Mouse (Mus musculus) urinary bladder, adult 18-20 months (tissue): ENCODE results near the gene Gm1043.

Source experiments
- DNase-seq, 2 experiments: peaks; one replicate each; pipeline ENCODE4 v3.0.0; 2022; ENCODE audit warnings: low spot score in 2 of 2, mixed read lengths in 2 of 2

Gm1043 gene

DNA sequence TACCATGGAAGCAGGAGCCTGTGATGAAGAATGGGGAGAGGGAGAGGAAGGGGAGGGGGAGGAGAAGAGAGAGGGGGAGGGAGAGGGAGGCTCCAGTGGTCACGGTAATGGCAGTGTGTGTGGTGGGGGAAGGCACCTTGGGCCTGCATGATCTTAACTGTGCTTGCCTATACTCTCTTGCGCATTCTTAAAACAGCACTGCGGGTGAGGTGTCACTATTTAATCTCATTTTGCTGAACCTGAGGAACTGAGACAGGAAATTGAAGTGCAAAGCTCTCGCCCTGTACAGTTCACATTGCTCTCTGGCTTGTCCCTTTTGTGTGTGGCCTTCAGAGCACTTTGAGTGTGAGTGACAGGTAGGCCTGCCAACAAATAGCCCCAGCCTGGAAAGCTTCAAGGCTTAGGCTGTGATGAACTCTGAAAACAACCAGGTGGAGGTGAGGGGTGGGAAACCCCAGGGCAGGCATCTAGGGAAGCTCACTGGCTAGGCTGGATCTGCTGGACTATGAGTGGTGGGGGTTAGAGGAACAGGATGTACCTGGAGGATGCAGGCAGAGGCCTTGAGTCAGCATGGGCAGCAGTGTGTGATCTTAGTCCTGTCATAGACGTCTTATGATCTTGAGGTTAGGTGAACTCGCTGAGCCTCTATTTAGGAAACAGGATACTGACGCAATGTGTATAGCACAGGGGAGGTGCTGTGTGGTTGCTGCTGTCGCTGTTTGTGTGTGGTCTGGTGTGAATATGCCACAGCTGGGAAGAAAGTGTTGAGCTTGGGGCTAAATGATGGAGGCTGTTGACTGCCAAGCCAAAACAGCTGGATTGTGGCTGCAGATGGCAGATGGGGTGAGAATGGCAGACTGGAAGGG, 18.2 kb upstream of the Gm1043 start:
- DNase-seq = no peak

DNA sequence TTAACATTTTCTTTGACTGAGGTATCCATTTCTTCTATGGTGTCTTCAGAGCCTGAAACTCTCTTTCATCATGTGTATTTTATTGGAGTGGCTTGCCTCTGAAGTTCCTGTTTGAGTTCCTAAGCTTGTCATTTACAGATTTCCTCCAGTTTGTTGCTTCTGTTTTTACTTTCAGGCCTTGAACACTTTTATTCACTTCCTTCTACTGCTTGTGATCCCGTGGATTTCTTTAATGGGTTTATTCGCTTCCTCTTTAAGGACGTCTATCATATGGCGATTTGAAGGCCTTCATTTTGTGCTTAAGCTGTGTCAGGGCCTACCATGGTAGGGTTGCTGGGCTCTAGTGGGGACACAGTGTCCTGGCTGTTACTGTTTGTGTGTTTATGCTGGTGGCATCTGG, 11.5 kb upstream of the Gm1043 start:
- no peak for DNase-seq

DNA sequence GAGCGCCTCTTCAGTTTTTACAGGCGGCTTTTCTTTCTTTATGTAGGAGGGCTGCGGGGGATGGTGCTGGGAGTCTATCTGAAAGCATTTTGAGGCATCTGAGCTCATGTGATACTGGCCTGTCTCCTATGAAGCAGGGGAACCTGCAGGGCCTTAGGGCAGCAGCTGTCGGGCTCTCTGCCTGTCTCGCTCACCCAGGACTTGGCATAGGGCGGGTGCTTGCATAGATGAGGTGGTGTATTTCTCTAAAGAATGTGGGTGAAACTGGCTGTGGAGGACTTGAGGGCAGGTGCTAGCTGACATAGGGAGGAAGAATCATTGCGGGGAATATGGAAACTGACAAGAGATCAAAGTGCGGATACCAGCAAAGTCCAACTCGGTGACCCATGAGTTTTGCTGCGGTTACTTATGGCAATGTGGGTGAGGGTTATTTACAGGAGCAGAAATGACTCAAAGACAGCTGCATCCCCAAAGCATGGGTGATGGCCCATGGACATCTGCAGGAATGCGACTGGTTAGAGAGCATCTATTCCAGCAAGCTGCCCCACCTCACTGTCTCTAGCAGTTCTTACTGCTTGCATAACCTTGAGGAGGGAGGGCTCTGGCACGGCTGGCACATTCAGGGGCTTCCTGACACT, 8.4 kb upstream of the Gm1043 start:
- DNase-seq = no peak

DNA sequence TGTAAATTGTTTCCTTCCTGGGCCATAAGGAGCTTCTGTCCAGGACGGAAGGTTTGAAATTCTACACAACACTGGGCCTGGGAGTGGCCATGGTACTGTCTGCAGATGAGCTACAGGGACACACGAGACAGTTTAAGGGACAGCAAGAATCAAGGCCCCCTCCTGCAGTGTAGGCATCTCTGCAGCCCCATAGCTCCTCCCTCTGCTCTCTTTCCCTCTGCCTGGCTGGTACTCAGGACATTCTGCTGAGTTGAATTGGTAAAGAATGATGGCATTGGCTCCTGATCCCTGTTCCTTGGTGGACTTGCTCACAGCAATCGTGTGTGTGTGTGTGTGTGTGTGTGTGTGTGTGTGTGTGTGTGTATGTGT, 7.9 kb upstream of the Gm1043 start:
- DNase-seq = no peak

DNA sequence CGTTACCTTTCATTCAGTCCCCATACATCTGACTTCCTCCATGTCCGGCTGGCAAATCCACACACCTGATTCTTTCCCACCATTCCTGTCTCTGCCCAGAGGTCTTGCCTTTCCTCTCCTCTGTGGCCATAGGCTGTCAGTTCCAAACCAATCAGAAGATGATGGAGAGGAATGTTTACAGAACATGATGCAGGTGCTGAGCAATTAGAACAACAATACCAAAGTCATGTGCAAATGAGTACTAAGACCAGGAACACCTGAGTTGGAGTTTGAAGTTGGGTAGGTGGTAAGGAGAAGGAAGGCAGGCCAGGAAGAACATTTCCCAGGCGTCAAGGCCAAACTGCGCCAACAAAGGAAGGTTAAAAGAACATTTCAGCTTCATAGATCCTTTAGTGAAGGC, 5.7 kb upstream of the Gm1043 start:
- no peak for DNase-seq

DNA sequence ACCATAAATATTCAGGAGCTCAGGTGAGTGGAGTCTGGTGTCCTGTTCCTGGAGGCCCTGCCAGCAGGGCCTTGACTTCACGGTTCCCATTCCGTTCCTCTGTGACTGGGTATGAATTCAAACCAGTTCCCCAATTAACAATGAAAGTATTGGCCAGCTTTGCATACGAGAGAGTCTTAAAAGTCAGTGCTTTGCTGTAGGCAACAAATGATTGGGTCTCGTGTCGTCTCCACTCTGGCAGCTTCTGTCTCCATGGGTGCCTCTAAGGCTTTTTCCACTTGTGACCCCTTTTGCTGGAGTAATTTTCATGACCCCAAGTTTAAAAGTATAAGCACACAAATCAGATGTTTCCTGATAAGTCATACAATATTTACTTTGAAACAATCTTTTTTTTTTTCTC, 4.6 kb upstream of the Gm1043 start:
- no peak for DNase-seq

DNA sequence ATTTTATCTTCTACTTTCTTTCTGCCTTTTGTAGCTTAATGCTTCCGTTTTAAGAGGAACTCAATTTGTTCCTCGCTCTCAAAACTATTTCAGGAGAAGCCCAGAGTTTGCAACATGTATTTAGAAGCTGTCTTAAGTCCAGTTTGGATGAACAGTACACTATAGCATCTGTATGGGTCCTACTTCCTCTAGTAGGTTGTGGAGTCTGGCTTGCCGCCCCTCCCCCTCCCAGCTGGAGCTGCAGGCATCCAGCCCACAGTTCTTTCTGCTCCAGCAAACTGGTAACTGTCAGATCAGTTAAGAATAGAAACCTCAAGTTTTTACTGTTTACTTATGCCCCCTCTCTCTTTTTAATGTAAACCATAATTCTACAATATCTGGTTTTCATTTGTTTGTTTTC, 2.8 kb upstream of the Gm1043 start:
- no peak for DNase-seq

DNA sequence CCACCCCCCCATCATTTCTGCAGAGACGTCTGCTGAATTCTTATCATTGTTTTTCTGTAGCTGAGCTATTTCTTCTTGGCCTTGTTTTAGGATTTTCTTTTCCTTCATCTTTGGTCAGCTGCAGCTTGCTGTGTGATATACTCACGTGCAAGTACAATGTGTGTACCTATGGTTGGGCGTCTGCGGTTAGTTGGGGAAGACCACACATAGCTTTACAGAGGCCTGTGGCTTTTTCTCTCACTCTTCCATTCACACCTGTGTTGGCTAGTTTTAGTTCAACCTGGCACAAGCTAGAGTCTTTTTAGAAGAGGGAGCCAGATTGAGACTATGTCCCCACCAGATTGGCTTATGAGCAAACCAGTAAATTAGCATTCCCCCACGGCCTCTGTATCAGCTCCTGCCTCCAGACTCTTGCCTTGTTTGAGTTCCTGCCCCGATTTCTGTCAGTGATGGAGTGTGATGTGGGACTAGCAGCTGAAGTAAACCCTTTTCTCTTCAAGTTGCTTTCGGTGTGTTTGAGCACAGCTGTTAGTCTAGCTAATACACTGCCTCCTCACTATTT, 1.9 kb upstream of the Gm1043 start:
- DNase-seq = no peak

DNA sequence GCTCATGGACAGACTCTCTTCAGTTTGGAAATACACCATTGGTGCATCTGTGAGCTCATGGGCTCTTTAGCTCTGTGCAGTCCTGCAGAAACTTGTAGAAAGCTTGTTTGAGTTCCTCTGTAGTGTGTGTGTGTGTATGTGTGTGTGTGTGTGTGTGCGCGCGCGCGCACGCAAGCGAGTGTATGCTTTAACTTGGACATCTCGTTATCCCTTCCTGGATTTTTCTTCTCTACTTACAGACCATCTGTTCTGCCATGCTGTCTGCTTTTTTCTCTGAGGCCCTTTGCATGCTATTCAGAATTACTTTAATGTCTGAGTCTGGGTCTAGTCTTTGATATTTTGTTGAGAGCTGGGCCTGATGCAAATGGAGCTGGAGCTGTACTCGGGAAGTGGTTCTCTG, 1.3 kb upstream of the Gm1043 start:
- DNase-seq = no peak

DNA sequence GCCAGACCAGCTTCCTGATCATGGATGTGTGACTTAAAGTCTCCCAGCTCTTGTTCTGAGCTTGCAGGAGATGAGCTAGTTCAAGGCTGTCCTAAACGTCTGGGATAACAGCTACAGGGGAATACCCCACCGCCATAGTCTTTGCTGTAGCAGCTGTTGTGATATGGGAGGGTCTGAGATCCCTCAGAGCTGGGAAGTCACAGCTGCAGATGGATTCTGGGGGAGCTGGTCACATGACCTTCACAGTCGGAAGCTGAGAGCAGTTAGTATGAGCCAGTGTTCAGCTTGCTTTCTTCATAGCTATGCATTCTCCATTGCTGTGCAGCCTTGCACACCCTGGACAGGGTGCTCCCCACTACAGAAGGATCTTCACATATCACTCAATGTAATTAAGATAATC, 748 bp downstream of the Gm1043 start:
- no peak for DNase-seq

DNA sequence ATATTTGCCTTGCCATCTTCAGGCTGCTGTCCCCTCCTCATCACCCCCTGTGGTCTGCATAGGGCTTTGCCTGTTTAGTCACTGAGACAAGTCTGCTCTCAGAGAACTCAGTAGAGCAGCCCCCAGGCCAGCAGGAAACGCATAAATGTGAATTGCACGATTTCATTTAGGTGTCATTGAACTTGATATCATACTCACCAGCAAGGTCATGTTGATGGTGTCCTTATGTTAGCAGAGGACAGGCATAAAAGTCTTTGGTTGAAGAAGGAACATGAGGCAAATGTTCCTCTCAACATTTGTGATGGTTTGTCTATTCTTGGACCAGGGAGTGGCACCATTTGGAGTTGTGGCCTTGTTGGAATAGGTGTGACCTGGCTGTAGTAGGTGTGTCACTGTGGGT, 2.6 kb downstream of the Gm1043 start:
- DNase-seq = no peak

DNA sequence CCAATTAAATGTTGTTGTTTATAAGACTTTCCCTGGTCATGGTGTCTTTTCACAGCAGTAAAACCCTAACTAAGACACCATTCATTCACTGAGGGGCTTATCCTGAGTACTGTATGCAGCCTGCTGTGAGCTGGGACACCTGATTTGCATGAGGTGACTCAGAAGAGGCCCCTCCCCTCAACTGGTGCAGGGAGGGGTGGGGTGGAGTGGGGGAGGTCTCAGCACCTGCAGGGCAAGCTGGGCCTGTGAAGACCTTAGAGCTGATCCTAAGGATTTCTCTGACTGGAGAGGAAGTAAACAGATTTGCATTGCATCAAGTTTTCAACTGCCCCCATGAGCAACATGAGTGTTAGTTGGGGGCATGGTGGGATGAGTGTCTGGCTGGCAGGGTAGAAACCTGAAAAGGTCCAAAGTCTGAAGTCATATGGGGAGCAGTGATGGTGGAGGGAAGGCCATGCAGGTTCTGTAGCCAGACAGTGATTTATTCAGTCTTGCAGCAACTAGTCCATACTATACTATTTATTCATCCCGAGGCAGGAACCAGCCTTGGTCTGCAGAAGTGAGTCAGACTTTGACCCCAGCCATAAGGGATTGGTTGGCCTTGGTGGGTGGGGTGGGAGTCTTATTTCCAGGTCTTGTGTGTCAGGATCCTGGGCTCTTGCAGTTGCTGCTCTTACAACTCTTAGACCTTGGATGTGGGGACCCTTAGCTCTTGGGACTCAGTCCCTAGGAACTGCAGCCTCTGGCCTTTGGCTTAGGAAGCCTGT, 3.4 kb downstream of the Gm1043 start:
- DNase-seq = no peak

DNA sequence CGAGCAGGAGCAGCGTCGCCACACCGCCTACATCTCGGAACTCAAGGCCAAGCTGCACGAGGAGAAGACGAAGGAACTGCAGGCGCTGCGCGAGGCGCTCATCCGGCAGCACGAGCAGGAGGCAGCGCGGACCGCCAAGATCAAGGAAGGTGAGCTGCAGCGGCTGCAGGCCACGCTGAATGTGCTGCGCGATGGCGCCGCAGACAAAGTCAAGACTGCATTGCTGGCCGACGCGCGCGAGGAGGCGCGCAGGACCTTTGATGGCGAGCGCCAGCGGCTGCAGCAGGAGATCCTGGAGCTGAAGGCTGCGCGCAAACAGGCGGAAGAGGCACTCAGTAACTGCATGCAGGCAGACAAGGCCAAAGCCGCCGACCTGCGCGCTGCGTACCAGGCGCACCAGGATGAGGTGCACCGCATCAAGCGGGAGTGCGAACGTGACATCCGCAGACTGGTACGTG, 6.0 kb downstream of the Gm1043 start:
- peak in 1 of 2 experiments; percentile 21 for DNase-seq

DNA sequence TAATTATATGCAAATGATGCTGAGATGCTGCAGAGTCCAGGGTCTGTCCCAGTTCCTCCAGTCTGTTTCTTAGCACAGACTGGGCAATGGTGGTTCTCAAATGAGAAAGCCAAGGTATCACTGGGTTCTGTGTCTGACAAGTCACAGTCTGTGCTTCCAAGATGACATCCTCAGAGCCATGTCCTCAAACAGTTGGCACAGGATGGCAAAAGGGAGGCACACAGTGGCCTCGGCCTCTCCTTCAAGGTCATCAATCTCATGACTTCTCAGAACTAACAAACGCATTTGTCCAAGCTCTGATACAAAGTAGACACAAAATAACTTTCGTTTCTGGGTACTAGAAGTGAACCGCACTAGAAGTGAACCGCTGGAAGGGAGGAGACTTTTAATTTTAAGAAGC, 9.8 kb downstream of the Gm1043 start:
- no peak for DNase-seq

DNA sequence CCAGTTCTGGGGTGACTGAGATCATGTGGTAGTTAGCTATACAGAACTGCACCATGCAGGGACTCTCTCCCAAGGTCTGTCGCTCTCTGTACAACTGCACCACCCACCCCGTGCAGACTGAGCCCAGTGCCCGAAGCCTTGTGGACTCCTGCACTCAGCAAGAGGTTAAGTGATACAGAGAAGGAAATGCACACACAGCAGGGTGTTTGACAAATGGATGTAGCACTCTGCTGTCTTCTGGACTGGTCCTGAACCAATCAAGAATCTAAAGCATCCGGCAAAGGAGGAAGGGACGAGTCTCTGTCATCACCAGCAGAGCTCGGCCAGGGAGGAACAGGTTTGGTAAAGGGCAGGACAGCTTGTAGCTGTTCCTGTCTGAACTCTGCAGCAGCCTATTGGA, 12.4 kb downstream of the Gm1043 start:
- DNase-seq = no peak

DNA sequence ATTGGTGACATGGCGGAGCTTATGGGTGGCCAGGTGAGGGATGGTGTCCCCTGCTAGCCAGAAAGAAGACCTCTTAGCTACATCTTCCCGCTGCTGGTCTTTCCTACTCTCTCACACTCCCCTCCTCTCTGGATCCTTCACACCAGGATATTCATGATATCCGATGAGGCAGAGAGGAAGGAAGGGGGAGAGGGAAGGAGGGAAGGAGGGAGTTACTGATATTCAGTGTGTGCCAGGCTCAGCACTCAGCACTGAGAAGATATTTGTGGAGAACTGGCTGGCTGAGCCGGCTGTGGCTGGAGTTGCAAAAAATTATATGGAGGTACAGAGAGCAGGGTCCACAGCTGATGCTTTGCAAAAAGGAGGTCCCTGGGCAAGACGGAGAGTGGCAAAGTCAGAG, 15.6 kb downstream of the Gm1043 start:
- no peak for DNase-seq

DNA sequence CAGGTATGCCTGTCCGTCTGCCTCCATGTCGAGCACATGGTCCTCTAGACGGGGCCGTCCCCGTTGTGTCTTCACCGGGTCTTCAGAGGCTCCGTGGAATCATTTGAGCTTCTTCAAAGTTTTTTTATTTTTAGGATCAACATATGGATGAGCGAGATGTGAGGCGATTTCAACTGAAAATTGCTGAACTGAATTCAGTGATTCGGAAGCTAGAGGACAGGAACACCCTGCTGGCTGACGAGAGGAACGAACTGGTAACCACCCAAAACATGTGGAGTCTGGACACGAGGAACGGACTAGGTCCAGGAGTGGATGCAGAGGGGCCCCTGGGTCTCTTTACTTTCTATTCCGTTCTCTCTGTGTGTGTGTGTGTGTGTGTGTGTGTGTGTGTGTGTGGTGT, 16.5 kb downstream of the Gm1043 start:
- DNase-seq = no peak

DNA sequence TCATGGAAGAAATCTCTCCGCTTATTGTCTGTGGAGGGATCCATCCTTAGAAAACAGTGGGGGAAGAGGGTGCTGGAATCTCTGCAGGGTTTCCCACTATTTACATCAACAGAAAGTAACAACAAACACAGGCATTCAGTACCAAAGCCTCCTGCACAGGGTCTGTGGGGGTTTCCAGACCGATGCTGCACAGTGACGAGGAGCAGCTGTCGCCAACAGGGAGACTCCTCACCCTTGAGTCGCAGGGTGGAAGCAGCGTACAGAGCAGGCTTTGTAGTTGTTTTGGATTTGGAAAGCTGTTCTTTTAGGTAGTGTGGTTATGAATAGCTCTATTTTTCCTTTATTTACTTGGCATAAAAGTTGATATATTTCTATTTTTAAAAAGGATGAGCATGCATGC, 16.9 kb downstream of the Gm1043 start:
- DNase-seq = no peak

DNA sequence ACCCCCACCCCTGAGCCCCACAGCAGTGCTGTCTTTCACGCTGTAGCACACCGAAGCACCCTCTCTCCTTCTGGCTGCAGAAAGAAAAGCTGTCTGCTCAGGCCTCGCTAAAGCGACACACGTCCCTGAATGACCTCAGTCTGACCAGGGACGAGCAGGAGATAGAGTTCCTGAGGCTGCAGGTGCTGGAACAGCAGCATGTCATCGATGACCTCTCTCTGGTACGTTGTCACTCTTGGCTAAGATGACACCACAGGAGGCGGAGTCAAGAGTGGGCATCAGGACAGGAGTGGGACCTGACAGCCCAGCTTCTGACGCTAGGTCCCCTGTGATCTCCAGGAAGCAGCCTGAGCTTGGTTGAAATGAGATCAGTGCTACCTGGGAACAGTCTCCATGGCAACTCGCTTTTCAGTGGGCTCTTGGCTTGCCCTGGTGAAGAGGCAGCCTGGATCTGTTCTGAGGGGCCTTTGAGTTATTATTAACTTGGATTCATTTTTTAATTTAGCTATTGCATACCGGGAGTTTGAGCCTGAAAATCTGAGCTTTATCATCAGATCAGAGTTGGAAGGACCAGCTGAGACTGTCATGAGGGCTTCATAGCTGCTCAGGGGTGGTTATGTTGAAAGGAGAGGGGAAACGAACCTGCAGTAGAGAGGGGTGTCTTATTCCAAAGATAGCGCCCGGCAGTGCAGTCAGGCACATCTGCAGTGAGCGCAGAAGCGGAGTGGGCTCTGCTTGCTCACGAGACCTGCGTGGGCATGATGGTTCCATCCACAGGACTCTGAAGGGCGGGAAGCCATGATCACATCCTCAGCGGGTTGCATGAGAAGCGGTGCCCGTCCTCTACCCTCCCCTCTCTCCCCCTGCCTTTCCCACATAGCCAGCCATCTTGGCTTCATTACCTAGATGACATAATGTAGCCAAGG, 20.6 kb downstream of the Gm1043 start:
- no peak for DNase-seq

DNA sequence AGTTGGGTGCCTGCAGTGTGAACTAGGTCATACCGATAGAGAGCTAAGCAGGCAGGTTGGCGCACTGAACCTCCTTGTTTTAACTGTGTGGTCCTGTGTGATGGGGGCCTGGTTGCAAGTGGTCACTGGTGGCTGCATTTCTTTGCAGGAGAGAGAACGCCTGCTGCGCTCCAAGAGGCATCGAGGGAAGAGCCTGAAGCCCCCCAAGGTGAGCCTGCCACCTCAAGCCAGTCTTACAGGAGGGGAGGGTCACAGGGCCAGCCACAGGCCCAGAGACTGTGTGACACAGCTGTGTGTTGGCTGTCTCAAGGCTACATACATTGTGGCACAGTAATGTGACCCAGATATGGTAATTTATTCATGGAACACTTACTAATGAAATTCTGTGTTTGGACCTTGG, 21.9 kb downstream of the Gm1043 start:
- no peak for DNase-seq

DNA sequence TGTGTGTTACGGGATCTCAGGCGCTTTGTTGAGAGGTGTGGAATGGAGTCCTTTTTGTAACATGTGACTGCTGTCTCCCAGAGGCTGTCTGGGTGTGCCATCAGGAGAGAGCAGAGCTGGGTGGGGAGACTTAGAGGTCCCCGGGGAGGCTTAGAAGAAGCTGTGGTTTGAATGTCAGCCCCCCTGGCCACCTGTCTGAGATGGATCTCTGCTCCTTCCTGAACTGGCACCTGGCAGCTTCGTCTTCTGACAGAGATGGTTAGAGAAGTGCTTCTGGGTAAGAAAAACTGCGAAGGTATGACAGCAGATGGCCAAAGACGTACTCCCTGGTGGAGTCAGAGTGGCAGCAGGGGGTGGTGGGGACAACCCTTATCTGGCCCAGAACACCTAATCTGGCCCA, 22.4 kb downstream of the Gm1043 start:
- no peak for DNase-seq
